Mouse (Mus musculus): Measurements from ENCODE around the gene Gm21976. TPM values are rescaled to one million over a fixed set of nuclear protein-coding genes. Genes with fewer than 3 reads are reported as not detected.

Gm21976 gene
- total RNA-seq, 2 experiments from 2014 or later = not detected

DNA sequence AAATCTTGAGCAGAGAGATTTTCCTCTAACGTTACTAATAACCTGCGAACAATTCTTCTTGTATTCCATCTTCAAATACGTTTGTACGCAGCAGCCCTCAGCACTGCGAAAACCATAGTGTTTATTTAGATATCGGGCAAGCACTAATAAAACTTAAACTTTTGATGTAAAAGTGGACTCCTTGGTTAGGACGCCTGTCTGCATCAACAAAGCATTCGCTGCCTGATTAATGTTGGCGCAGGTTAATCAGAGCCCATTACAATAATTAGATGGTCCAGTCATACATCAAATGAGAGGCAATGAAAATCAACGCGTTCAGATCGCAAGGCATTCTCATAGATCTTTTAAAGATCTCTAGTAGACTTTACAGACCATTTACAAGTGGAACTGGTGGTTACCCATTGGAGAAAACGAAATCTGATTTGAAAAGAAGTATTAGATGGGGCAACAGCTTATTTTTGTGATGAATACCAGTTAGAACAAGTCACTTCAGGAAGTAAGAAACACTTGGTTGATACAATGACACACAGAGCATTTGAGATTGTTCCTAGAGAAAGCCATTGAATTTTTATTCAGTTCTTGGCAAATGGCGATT lies 72.8 kb downstream of the Gm21976 start:
- intact Hi-C loops (cut with DNase I) = loop anchor here (5.0 kb wide), 1 partner anchor 235 kb away; no protein-coding TSS in a partner anchor
- no peak for DNase-seq

DNA sequence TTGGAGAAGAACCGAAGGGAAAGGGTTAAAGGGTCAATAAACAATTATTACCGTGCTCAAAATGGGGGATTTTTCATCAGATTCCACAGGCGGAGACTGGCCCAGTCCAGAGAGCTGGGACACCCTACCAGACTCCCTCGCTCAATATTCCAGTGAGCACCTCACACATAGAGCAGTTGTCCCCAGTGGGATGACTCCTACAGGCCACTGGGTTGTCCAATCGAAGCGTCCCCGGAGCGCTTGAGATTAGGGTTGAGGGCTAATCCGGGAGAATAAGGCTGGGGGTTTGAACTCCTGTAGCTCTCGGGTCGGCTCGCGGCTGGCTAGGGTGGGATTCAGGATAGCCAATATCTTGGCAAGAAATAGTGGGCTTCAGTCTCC lies 74.0 kb downstream of the Gm21976 start:
- intact Hi-C loops (cut with DNase I) = loop anchor here (5.0 kb wide), 1 partner anchor 234 kb away; no protein-coding TSS in a partner anchor
- no peak for DNase-seq

DNA sequence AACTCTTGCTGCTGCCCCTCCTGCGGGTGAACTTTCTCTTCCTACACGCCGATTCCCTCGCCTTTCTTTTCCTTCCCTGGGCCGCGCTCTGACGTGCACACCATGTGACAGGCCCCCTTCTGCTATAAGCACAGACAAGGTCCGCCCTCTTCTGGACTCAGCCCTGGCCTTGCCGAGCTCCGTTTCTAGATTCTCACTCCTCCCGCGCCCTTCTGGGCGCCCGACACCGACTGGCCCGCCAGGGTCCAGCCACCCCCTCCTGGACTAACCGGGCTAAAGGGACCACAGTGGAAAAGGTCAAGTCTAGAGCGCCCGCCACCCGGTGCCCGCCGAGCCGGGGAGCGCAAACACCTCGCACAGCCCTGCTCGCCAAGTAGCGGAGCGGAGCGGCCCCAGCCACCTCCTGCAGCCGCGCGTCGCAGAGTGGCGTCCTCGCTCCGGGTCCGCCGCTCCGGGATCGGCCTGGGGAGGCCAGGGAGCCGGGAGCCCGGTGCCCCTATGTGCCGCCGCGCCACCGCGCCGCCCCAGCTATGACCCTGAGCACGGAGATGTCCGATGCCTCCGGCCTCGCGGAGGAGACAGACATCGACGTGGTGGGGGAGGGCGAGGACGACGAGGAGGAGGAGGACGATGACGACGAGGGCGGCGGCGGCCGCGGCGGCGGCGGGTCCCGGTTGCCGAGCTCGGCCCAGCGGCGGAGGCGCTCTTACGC lies 74.6 kb downstream of the Gm21976 start, which contains the start of gene Foxd1:
Foxd1 (plus strand) TSS at position 153 of the 712 bp plus-strand sequence.
- intact Hi-C loops (cut with DNase I) = loop anchor here (5.0 kb wide), 1 partner anchor 233 kb away; no protein-coding TSS in a partner anchor
- peak; percentile 42 for DNase-seq

DNA sequence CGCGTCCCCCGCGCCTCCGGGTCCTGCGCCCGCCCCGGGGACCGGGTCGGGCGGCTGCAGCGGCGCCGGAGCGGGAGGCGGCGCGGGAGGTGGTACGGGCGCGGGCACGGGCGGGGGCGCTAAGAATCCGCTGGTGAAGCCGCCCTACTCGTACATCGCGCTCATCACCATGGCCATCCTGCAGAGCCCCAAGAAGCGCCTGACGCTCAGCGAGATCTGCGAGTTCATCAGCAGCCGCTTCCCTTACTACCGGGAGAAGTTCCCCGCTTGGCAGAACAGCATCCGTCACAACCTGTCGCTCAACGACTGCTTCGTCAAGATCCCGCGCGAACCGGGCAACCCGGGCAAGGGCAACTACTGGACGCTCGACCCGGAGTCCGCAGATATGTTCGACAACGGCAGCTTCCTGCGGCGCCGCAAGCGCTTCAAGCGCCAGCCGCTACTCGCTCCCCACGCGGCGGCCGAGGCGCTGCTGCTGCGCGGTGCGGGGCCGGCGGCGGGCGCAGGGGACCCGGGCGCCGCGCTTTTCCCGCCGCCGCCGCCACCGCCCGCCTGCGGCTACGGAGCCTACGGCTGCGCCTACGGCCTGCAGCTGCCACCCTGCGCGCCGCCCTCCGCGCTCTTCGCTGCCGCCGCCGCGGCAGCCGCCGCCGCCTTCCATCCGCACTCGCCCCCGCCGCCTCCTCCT lies 75.3 kb downstream of the Gm21976 start:
- no peak for DNase-seq
- intact Hi-C loops (cut with DNase I) = loop anchor here (5.0 kb wide), 1 partner anchor 232 kb away; no protein-coding TSS in a partner anchor

DNA sequence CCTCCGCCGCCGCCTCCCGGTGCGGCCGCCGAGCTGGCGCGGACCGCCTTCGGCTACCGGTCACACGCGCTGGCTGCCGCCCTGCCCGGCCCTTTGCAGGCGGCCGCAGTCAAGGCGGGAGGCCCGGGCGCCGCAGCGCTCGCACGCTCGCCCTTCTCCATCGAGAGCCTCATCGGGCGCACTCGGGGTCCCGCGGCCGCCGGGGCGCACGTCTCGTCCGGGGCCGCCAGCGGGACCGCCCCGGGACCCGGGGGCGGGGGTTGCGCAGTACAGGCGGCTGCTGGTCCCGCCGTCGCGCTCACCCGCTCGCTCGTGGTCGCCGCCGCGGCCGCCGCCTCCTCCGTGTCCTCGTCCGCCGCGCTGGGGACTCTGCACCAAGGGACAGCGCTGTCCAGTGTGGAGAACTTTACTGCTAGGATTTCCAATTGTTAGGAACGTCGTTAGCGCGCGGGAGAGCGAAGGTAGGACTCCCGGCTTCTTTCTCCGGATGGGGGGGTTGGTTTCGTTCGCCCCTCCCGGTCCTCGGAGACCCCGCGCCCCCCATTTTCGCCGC lies 75.9 kb downstream of the Gm21976 start:
- intact Hi-C loops (cut with DNase I) = no loop called here
- no peak for DNase-seq

DNA sequence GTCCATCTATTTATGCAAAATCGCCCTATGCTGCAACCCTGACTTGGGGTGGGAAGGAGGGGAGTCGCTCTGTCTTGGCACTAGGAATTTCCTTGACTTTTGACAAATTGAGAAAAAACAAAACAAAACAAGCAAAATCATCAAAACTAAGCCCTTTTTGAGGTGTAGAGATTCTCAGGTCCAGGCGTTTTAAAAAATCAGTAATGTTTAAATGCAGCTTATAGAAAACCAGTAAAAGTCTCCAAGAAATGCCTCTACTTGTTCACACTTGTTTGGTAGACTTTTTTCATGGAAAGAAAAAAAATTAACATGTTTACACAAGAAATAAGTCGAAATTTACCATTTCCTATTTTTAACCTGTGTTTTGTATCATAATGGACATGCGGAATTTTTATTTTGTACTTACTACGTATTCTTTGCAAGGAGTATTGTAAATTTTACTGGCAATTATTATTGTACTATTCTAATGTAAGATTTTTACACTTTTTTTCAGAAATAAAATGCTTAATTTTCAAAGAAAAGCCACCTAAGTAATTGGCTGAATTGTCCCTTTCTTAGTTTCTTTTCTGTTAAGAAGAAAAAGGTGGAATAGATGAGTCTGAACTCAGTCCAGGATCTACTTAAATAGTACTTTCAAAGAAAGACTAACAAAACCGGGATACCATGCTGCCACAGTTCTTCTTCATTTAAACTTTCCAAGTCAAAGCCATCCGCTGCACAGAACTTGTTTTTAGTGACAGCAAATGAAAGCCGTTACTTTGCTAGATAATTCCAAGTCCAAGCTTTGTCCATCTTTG lies 76.7 kb downstream of the Gm21976 start:
- DNase-seq = no peak
- intact Hi-C loops (cut with DNase I) = no loop called here

Other genes with a start within 250 kb of the Gm21976 start
- 10 to 100 TPM; 43.8 to 49.9 TPM for gene Arhgef28, start 73.4 kb upstream of the Gm21976 start, total RNA-seq (2021)
- 10 to 100 TPM; 24.5 to 25.9 TPM for gene Utp15, start 16.8 kb upstream of the Gm21976 start, total RNA-seq (2021)
- gene Ankra2, start 16.8 kb upstream of the Gm21976 start, total RNA-seq (2021) = 10 to 100 TPM; 77.9 to 82.0 TPM
- 100 to 1,000 TPM; 307 to 340 TPM for gene Btf3, start 37.1 kb downstream of the Gm21976 start, total RNA-seq (2021)
- gene Foxd1, start 74.4 kb downstream of the Gm21976 start, total RNA-seq (2021) = 1 to 10 TPM; 2.2 to 2.3 TPM
- not detected for gene Gm10320, start 212.1 kb downstream of the Gm21976 start, total RNA-seq (2021)